Mouse (Mus musculus): Measurements from ENCODE around the gene Ogfod3. TPM values are rescaled to one million over a fixed set of nuclear protein-coding genes. Genes with fewer than 3 reads are reported as not detected.

Ogfod3 gene
- 6.1 TPM for total RNA-seq (2023)

GRCm38 (mm10) chr11:121204161-121205006 lies at the start of gene Ogfod3, which contains the start of gene Hexdc:
Ogfod3 (minus strand) TSS chr11:121204711.
Hexdc (plus strand) TSS chr11:121204433.

GRCm38 (mm10) chr11:121236564-121237344 lies 32.2 kb upstream of the Ogfod3 start, which contains the start of gene Narf:
Narf (plus strand) TSS chr11:121237253.

GRCm38 (mm10) chr11:121229018-121229439 lies 24.5 kb upstream of the Ogfod3 start, which contains the start of gene Cybc1:
Cybc1 (minus strand) TSS chr11:121229322.

GRCm38 (mm10) chr11:121159971-121160370 lies 44.5 kb downstream of the Ogfod3 start, which contains the start of gene Uts2r:
Uts2r (plus strand) TSS chr11:121160271.

GRCm38 (mm10) chr11:121145865-121146264 lies 58.6 kb downstream of the Ogfod3 start, which contains the start of gene Tex19.1:
Tex19.1 (plus strand) TSS chr11:121146143.

Other genes starting within 250 kb of the Ogfod3 start
- 153 TPM for gene Csnk1d, start 213.4 kb downstream of the Ogfod3 start, total RNA-seq (2023)
- 85.4 TPM for gene Cd7, start 165.3 kb downstream of the Ogfod3 start, total RNA-seq (2023)
- not detected for gene Sectm1b, start 141.1 kb downstream of the Ogfod3 start, total RNA-seq (2023)
- not detected for gene Sectm1a, start 123.5 kb downstream of the Ogfod3 start, total RNA-seq (2023)
- not detected for gene Tex19.2, start 86.0 kb downstream of the Ogfod3 start, total RNA-seq (2023)
- gene Tex19.1, start 58.6 kb downstream of the Ogfod3 start, total RNA-seq (2023) = not detected
- not detected for gene Uts2r, start 44.4 kb downstream of the Ogfod3 start, total RNA-seq (2023)
- 10.1 TPM for gene Hexdc, start 278 bp downstream of the Ogfod3 start, total RNA-seq (2023)
- gene Cybc1, start 24.6 kb upstream of the Ogfod3 start, total RNA-seq (2023) = 44.8 TPM
- gene Narf, start 32.5 kb upstream of the Ogfod3 start, total RNA-seq (2023) = 26.6 TPM
- gene Foxk2, start 55.3 kb upstream of the Ogfod3 start, total RNA-seq (2023) = 31.3 TPM
- gene Wdr45b, start 149.7 kb upstream of the Ogfod3 start, total RNA-seq (2023) = 69.8 TPM
- gene Rab40b, start 183.5 kb upstream of the Ogfod3 start, total RNA-seq (2023) = not detected
- 6.0 TPM for gene Fn3krp, start 216.7 kb upstream of the Ogfod3 start, total RNA-seq (2023)
- 0.47 TPM for gene Fn3k, start 230.2 kb upstream of the Ogfod3 start, total RNA-seq (2023)
- gene Tbcd, start 247.2 kb upstream of the Ogfod3 start, total RNA-seq (2023) = 44.8 TPM